Comparison of ENCODE assay signal across 16 mouse cellular contexts in genomic region chr3:65814881-65815280, GRCm38 (mm10).
"Had no signal": no experiment of that assay in that cellular context is flagged by ENCODE, and none has a peak within 500 bp of the region (broad histone marks: within the 10 kb centered on the region; RNA-seq: fewer than 3 reads in every experiment).

No protein-coding gene starts in this region.

- H3K4me2 ChIP-seq: liver, embryonic 11.5 days; liver, embryonic 15.5 days had no signal

- DNase-seq: kidney, postnatal 10 days; lung, adult 2 months; lung, postnatal 36 days; midbrain, embryonic 14.5 days; retina, postnatal 1 day; right cerebral cortex, postnatal 4 days; spleen, adult 18-20 months; thymus, adult 18-20 months; thymus, postnatal 14 days had no signal

- H3K9ac ChIP-seq: liver, embryonic 15.5 days had no signal

- H3K27me3 ChIP-seq: liver, embryonic 15.5 days had no signal

- ATAC-seq: intestine, embryonic 16.5 days; lung, postnatal 0 days had no signal

- H3K9me3 ChIP-seq: liver, embryonic 15.5 days; midbrain, embryonic 10.5 days had no signal

- H3K4me1 ChIP-seq: liver, embryonic 15.5 days; midbrain, embryonic 10.5 days had no signal

- H3K36me3 ChIP-seq: liver, embryonic 15.5 days; midbrain, embryonic 10.5 days had no signal

- H3K27ac ChIP-seq: left cerebral cortex, adult 2 months; liver, embryonic 15.5 days; midbrain, embryonic 10.5 days had no signal

- H3K4me3 ChIP-seq: left cerebral cortex, adult 2 months; liver, embryonic 15.5 days; midbrain, embryonic 10.5 days; myocyte had no signal
